Mouse (Mus musculus) thymus, postnatal 25 days (tissue): ENCODE data around the gene Gcgr.
"Not testable (repeated sequence)": the region's sequence is repeated elsewhere in the genome, so short reads cannot be mapped to it uniquely, and the experiment has no call there.

ENCODE experiments used
- DNase-seq: peaks from one replicate; pipeline ENCODE4 v3.0.0; 2022

The Gcgr gene

DNA sequence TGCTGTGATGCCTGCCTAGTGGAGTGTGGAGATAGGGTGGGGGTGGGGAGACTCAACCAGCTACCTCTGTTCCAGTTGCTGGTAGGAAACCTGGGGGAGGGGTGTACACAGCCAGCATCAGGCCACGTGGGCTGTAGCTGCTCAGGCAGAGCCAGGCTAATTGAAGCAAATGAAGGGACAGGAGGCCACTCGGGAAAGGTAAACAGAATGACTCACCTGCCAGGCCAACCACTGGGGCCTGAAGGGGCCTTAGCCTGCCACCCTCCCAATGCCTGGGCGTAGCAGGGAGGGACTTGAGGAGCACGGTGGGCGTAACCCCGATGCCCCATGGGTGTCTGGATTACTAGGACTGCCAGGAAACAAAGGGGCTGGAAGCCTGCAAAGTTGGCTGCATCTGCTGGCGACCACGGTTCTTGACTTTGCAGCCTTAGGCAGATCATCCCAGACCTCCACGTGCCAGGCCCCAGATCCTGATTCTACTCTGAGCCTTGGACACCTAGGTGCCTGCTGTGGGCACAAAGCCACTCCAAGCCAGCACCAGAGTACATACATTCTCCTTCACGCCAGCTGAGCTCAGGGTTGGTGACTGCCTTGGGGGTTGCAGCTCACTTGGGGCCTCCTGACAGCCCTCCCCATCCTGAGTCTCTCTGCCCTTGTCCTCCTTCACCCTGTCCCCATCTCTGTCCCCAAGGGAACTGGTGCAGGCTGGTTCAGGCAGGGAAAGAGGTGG lies 9.0 kb downstream of the Gcgr start:
- DNase-seq = no peak

DNA sequence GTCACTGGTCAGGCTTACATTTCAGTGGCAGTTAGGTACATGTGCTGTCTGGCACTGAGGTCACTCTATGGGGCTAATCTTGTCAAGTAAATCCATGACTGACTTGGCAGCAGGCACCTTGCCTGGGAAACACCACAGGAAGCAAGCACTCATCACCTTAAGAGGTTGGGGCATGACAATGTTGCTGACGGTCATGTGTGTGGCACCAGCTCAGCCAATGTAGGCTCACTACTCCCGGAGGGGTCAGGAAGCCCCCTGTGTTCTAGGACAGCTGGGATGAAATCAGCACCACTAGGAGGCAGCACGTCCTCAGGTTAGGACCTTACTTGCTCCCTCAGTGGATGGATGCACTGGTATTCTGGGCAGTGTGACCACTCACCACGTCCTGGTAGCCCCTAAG lies 11.4 kb downstream of the Gcgr start:
- DNase-seq = peak; percentile 31

DNA sequence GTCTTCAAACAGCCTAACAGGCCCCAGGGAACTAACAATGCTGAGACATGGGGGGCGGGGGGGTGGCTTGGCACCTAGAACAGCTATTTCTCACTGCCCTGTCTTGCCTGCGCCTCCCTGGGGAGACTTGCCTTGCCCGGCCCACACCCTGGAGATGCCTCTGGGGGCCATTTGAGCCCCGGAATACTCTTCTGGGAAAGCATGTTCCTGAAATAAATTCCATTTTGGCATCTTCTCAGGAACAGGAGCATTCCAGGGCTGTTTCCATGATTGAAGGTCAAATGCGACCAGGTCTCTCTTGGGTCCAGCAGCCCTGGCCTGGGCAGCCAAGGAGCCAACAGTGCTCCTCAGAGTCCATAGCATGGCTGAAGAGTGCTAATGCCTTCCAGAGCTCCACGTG lies 11.9 kb downstream of the Gcgr start:
- no peak for DNase-seq

DNA sequence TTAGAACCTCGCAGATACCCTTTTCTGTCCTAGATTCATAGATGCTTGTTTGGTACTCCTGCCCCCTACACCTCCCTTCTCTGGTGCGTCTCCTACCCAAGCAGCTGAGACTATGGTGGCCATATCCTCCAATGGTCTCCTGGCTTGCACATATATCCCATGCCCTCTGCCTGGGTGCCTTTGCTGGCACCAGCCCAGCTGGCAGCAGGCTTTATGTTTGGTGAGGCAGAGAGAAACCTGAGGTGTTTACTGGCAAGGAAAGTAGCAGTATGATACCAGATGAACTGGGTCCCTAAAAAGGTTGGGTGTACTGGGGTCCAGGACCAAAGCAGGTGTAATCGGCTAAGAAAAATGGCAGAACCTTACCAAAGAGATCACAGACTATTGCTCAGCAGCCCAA lies 15.5 kb downstream of the Gcgr start:
- no peak for DNase-seq

DNA sequence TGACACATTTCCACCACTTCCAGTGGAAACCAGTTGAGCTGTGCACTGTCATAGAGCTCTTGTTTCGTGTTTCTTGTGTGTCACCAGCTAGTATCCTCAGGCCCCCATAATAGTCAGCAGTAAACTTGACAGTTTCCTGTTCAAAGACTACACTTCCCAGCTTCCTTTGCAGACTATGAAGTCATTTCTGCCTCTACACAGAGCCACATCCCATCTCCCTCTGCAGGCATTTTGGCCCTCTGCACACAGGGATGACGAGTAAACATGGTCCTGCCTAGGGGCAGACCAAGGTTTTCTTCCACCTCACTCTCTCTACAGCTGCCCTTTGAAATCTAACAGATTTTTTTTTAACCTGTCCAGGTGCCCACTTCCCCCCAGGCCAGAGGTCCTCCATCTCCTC lies 17.0 kb downstream of the Gcgr start:
- DNase-seq = no peak

DNA sequence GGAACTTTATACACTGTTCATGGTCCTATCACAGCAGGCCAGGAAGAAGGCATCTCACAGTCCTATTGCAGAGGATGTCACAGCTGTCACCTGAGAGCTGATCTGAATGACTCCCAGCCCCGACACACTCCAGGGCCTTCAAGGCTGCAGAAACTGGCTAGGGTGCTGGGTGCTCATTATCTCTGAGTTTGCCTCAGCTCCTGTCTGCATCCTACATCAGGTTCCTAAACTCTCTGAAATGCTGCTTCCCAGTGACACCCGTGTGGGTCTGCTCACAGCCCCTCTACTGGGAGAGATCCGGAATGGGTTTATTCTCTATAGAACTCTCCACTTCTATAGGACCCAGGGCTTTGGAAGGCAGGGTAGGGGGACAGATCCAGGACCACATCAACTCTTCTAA lies 17.7 kb downstream of the Gcgr start:
- no peak for DNase-seq

DNA sequence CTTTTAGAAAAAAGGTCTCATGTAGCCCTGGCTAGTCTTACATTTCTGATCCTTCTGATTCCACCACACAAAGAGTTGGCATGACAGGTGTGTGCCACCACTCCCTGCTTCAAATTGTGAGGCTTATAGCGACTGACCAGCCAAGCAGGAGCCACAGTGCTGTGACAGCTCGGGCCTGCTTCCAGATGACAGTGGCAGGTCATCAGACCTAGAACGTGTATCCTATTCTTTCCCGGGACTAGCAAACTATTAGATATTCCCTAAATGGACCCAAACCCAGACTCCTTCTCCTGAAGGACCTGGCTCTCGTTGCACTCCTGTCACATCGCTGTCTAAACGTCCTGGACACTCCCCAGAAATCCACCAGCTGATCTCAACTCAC lies 18.3 kb downstream of the Gcgr start:
- no peak for DNase-seq

DNA sequence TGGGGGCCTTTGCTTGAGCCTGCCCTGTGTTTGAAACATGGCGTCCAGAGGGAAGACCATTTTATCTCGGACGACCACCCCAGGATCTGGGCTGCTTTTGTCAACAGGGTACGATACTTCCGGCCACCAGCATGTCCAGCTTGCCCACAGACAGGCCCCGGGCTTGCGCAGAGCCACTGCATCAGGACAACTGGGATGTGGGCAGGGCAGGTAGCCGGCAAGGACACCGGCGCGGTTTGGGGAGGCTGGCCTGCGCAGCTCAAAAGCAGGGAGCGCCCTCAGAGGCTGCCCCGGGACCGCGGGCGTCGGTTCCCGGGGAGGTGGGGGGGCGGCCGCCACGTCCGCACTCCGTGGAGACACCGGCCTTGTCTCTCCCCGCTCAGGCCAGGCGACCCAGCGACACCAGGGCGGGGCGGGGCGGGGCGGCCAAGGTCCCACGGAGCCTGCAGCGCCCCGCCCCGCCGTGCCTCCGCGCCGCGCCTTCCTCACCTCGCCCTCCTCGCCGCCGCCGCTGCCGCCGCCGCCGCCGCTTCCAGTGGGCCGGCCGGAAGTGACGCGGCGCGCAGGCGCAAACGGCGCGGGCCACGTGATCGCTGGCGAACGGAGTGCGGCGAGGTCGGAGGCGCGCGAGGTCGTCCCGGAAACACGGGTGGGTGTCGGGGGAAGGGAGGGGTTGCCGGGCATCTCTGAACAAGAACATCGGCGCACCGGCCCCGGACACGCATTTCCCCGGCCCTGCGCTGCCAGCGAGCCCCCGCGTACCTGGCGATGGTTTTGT lies 18.9 kb downstream of the Gcgr start, which contains the start of gene Mcrip1:
Mcrip1 (minus strand) TSS at position 560 of the 778 bp plus-strand sequence.
- DNase-seq = peak; percentile 95

DNA sequence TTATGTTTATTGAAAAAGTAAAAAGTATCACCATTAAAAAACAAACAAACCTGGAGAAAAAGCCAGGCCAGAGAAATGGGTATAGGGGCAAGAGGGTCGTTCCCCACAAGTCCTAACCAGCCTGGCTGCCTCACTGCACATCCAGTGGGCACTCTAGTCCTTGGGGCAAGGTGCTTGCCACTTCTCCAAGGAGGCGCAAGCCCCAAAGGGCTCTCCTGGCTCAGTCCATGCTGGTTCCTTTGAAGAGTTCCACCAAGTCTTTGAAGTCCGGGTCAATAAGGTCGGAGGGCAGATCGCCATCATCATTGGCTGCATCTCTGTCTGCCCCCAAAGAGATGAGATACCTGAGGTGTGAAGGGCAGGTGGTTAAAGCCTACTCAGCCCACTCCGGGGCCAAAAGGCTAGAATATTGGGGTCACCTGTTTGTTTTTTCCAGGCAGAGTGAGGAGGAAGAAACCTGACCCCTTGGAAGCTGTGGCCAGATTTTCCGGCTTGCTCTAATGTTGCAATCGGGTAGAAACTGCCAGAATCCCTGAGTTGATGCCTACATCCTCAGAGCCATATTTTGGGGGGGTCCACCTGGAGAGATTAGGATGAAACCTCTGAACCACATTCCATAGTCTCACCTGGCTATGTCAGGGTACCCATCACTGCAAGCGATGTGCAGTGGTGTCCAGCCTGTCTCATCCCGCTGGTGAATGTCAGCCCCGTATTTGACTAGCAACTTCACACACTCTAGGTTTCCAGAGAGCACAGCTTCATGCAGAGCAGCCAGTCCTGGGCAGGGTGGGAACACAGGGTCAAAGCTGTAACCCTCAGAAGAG lies 19.7 kb downstream of the Gcgr start:
- DNase-seq = no peak

DNA sequence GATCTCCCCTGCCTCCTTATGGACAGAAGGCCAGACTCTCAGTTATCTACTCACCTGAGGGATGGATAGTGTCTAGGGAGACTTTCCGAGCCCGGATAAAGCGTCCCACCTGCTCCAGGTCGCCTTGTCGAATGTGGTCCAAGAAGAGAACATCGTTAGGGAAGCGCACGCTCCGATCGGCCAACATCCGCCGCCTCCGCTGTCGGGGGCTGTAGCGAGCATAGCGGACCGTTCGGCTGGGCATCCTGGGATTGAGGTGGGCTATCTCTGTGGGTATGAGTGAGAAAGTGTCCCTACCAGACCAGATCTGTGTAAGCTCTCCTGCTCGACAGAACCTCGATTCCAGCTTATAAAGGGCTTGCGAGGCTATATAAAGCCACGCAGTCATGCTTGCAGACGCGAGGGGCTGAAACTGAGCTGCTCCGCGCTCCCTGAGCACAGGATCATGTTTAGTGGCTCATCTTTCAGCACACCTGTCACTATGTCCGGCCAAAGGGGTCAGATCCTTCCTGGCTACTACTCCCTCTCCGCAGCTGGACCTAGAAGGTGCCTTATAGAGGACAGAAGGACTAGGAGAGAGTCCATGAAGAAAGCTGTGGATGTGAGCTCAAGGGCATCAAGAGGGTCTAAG lies 20.4 kb downstream of the Gcgr start, which contains the start of gene Ppp1r27:
Ppp1r27 (minus strand) TSS at position 323 of the 631 bp plus-strand sequence.
- DNase-seq = no peak

DNA sequence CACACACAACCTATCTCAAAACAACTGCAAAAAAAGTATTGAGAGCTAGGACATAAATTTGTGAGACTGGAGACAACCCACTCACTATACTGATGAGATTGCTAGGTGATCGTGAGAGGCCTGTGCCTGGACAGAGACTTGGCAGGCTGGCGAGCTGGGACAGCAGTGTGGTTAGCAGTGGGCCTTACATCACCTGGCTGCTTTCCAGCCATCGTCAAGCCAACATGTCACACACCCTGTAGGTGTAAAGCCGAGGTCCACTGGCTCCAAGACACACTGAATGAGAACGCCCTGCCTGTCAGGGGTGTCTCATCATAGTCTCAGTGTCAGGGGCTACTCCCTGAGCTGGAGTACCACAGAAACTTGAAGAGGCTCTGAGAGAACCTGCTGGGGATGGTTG lies 22.2 kb downstream of the Gcgr start:
- DNase-seq = no peak

DNA sequence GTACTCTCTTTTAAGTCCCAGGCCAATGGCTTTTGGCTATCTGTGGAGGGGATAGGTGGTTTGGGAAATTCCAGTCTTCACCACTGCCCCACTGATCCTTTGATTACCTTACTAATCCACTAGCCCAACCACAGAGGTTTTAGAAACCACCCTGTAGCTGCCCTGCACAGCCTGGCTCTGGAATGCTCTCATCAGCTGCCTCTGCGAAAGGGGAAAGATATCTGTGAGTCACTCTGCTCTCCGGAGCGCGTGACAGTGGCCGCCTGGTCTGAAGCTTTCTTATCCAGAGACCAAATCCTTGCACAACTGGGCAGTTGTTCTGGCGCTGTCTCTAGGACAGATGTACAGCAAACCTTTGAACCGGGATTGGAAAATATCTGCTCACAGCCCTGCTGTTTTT lies 24.3 kb downstream of the Gcgr start:
- no peak for DNase-seq

DNA sequence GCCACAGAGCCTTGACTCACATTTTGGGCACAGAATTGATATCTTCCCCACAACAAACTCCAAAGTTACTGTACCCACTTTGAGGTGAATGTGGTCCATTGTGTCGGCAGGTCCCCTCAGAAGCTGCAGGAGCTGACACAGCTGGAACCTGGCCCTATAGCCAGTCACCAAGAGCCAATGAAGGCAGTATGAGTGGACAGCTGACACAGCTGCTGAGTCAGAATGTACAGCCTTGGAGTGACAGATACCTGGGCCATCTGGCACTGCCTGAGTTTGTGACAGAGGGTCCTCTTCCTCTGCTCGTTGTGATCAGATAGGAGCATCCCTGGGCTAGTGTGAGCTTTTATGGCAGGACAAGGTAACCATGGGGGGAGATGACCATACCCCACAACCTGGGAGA lies 24.8 kb downstream of the Gcgr start:
- DNase-seq = no peak

DNA sequence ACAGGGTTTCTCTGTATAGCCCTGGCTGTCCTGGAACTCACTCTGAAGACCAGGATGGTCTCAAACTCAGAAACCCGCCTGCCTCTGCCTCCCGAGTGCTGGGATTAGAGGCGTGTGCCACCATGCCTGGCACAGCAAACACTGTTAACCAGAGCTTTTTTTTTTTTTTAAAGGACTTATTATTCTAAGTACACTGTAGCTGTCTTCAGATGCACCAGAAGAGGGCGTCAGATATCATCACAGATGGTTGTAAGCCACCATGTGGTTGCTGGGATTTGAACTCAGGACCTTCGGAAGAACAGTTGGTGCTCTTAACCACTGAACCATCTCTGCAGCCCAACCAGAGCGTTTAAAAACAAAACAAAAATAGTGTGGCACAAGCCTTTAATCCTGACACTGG lies 28.3 kb downstream of the Gcgr start:
- DNase-seq = not testable (repeated sequence)

DNA sequence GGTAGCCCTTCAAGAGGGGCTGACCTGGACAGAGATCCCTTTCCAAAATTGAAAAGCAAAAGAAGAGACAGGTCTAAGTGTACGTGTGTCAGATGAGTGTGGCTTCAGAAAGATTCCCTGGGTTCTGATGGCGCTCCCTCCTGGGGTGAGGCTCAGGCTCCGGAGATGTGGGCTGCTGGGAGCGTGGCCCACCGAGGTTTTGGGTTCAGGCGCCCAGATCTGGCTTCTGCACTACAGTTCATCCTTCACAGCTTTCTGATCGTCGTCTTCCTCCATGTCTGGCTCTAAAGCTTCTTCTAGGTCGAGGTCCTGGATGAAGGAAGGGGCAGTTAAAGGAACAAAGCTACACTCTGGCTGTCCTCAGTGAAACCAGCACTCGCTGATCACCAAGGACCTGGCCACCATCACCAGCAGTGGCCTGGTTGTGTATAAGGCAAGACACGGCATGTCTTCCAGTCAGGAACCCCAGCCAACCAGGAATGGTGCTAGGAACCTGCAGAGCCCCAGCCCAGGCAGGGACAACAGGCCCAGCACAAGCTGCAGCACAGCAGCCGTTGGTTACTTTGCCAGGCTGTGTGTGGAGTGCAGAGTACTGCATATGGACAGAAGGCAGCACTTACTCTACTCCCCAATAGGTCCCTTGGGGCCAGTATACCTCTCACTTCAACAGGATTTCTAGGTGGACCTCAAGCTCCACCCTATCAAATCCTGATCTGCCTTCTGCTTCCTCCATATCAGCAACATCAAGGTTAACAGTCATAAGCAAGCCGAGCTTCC lies 30.6 kb downstream of the Gcgr start:
- DNase-seq = no peak

DNA sequence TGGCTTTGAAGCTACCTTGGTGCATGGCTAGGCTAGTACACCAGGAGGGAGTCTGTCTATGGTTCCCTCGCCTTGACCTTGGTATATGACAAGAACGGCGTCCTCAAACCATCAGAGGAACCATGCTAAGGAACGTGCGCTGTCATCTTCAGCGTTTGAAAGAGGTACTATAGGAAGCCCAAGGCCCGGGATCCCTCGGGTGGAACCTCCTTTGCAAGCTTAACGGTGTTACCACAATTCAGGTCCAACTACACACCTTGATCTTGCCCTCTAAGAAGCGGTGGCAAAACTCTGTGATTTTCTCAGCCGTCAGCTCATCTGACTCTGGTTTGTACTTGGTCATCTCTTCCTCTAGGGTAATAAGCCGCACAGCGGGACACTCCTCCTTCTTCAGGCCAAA lies 32.5 kb downstream of the Gcgr start:
- no peak for DNase-seq

DNA sequence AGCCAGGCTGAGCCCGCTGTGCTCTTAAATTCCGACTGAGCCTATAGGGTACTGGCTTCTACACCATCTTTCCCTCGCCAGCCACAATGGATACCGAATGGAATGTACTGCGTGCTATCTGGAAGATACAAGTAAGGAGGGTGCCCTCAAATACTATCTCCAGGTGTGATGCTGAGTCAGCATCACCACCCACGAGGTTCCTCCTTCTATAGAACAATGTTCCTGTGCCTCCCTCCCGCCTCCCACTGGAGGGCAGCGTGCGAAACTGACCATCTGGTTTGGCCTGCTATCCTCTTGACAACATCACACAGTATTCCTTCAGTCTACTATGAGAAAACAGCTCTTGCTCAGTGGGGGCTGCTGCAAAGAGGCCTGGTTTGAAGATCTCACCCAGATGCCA lies 34.6 kb downstream of the Gcgr start:
- DNase-seq = no peak

DNA sequence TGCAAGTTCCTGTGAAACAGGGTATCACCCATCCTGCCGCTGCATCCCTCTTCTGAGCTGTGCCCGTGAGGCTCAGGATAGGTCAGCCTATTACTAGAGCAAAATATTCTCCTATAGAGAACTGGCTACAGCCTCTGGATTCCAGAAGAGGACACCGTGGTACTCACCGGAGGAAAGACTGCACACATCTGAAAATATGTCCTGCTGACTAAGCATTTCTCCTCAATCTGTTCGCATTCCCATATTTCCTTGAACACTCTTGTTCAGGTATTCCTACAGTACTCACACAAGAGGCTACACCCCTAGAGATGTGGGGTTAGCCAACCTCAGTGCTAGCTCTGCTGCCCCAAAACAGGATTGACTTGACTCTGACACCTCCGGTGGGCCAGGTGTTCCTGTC lies 37.8 kb downstream of the Gcgr start:
- no peak for DNase-seq

DNA sequence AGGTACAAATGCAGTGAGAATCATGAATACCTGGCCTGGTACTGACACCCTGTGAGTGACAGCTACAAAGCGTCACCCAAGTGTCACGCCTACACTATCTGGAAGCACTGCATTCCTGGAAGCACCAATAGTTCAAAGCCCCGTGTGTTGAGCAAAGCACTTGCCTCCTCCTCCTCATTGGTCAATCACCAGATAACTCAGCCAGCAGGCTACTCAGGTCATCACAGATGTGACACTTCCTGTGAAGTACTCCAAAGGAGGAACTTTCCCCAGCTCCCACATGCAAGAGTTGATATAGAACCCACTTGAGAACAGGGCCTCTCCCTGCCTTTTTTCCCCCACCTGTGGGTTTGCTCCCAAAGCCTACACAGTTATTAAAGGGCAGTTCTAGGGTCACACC lies 40.6 kb downstream of the Gcgr start:
- DNase-seq = no peak

DNA sequence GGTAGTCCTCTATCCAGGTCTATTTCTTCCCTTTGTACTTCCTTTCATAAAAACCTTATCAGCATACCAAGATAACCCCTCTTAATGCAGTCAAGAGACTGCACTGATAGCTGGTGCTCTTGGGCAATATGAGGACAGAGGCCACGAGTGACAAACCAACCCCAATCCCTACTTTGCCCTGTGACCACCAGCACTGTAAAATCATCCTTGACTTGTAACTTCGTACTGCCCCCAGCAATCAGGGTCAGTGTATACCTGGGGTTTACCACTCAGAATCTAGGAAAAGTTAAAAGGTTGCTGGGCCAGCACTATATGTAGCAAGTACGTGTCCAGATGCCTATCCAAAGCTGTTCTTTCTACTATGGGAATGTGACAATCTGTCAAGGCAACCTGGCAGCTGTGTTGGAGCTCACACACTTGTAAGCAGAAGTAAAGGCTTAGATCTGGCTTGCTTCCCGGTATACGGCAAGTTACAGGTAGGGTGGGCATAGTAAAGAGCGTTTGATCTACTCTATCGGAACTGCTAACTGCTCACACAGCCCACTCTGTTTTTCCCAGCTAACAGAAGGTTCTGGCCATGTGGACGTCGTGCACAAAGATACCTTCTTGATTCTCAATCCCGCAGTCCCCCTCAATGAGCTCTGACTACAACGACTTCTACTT lies 41.4 kb downstream of the Gcgr start:
- DNase-seq = no peak

DNA sequence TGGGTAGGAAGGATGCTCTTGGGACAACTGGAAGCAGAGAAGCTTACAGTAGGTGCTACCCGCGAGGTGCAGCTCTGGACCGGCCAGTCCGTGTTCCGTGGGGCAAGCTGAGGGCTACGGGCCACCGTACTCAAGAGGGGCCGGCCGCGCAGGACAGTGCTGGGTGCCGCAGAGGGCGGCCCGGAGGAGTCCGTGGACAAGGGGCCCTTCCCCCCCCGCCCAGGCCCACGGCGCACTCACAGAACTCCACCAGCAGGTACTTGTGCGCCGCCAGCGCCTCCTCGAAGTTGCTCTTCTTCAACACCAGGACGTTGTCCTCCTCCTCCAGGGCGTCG lies 41.9 kb downstream of the Gcgr start:
- DNase-seq = no peak
